Mouse (Mus musculus): Measurements from ENCODE around the gene Epb41l2. TPM values are rescaled to one million over a fixed set of nuclear protein-coding genes. Genes with fewer than 3 reads are reported as not detected.
A peak's percentile ranks its signal among the peaks of the same experiment; 100 is the strongest.

Gene Epb41l2
- polyA plus RNA-seq, 1 experiment from 2014 or later = 90.6 TPM

DNA sequence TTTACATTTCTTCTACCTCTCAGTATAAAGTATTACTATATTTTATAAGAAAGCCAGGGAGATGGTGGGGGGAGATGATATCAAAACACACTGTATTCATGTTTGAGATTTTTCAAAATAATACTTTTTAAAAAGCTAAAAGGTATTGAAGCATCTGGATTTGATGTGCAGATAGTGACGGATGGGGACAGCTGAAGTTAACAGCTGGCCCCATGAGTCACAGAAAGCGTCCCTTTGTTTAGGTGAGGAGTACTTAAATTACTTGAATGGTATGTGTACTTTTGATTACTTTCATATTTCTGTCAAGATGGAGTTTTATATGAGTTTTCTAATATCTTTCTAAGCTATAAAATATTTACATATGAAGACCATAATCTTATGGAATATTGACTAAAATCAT, 112.3 kb downstream of the Epb41l2 start:
- WGBS = 67% methylated on average over 2 of the region's 2 CpGs
- peaks cover 24% of the 10 kb centered on the region for H3K36me3 ChIP-seq
- no peaks in the 10 kb centered on the region for H3K27me3 ChIP-seq
- no peak overlapping the region for H3K4me2 ChIP-seq
- no peaks in the 10 kb centered on the region for H3K4me1 ChIP-seq
- no peaks in the 10 kb centered on the region for H3K9me3 ChIP-seq
- H3K27ac ChIP-seq = no peak overlapping the region
- ATAC-seq (ENCODE audit: borderline replicate concordance, extremely low read depth, low FRiP score, low TSS enrichment) = no peak
- no peak overlapping the region for H3K4me3 ChIP-seq
- H3K9ac ChIP-seq = no peak overlapping the region

GRCm38 (mm10) chr10:25479716-25480115, 120.1 kb downstream of the Epb41l2 start:
- 86% methylated on average over 3 of the region's 3 CpGs for WGBS
- Histone ChIP-seq H3K27me3 (no peaks in the 10 kb centered on the region), H3K9me3 (no peaks in the 10 kb centered on the region), H3K4me3 (no peak overlapping the region), H3K27ac (no peak overlapping the region), H3K36me3 (peaks cover 16% of the 10 kb centered on the region; the same call in 1 of the 2 replicates), H3K4me2 (no peak overlapping the region), H3K4me1 (no peaks in the 10 kb centered on the region), H3K9ac (no peak overlapping the region)
- ATAC-seq (ENCODE audit: borderline replicate concordance, extremely low read depth, low FRiP score, low TSS enrichment) = no peak

GRCm38 (mm10) chr10:25482791-25483190, 123.2 kb downstream of the Epb41l2 start:
- no peak overlapping the region for H3K4me3 ChIP-seq
- WGBS = 60% methylated on average over 5 of the region's 5 CpGs
- H3K9ac ChIP-seq = no peak overlapping the region
- ATAC-seq (ENCODE audit: borderline replicate concordance, extremely low read depth, low FRiP score, low TSS enrichment) = no peak
- no peaks in the 10 kb centered on the region for H3K4me1 ChIP-seq
- no peak overlapping the region for H3K4me2 ChIP-seq
- H3K36me3 ChIP-seq = peaks cover 16% of the 10 kb centered on the region; the same call in 1 of the 2 replicates
- H3K27ac ChIP-seq = no peak overlapping the region
- no peaks in the 10 kb centered on the region for H3K27me3 ChIP-seq
- H3K9me3 ChIP-seq = no peaks in the 10 kb centered on the region

DNA sequence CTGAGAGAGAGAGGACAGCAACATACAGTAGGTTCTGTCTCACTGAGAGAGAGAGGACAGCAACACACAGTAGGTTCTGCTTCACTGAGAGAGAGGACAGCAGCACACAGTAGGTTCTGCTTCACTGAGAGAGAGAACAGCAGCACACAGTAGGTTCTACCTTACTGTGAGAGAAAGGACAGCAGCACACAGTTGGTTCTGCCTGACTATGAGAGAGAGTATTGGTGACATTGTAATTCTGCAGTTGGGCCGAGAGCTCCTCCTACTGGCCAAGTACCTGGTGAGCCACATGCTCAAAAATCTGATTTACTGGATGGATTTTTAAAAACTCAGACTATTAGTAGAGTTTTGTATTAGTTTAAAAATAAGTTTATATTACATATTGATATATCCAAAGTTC, 128.9 kb downstream of the Epb41l2 start:
- Histone ChIP-seq H3K27me3 (no peaks in the 10 kb centered on the region), H3K4me3 (no peak overlapping the region), H3K9me3 (no peaks in the 10 kb centered on the region), H3K36me3 (peaks cover 15% of the 10 kb centered on the region), H3K4me1 (no peaks in the 10 kb centered on the region), H3K4me2 (no peak overlapping the region), H3K9ac (no peak overlapping the region), H3K27ac (no peak overlapping the region)
- peak; percentile 49; the same call in 1 of the 2 replicates for ATAC-seq (ENCODE audit: borderline replicate concordance, extremely low read depth, low FRiP score, low TSS enrichment)
- 3% methylated on average over 1 of the region's 1 CpGs for WGBS

GRCm38 (mm10) chr10:25499323-25500071, 139.9 kb downstream of the Epb41l2 start:
- ATAC-seq (ENCODE audit: borderline replicate concordance, extremely low read depth, low FRiP score, low TSS enrichment) = no peak
- Histone ChIP-seq H3K27me3 (no peaks in the 10 kb centered on the region), H3K9me3 (no peaks in the 10 kb centered on the region), H3K4me2 (no peak overlapping the region), H3K4me3 (no peak overlapping the region), H3K36me3 (peaks cover 11% of the 10 kb centered on the region; the same call in 1 of the 2 replicates), H3K27ac (no peak overlapping the region), H3K4me1 (no peaks in the 10 kb centered on the region), H3K9ac (no peak overlapping the region)
- WGBS = 64% methylated on average over 10 of the region's 10 CpGs

- Histone ChIP-seq H3K9me3 (no peaks in the 10 kb centered on the region), H3K4me2 (no peak overlapping the region), H3K36me3 (peaks cover 23% of the 10 kb centered on the region; the same call in 1 of the 2 replicates), H3K4me1 (no peaks in the 10 kb centered on the region), H3K9ac (no peak overlapping the region), H3K27me3 (no peaks in the 10 kb centered on the region), H3K27ac (no peak overlapping the region), H3K4me3 (no peak overlapping the region)
- 46% methylated on average over 5 of the region's 5 CpGs for WGBS
- no peak for ATAC-seq (ENCODE audit: borderline replicate concordance, extremely low read depth, low FRiP score, low TSS enrichment)
Observed at GRCm38 (mm10) chr10:25503250-25503649, 143.7 kb downstream of the Epb41l2 start.

- H3K27me3 ChIP-seq = no peaks in the 10 kb centered on the region
Observed at GRCm38 (mm10) chr10:25513821-25514220, 154.2 kb downstream of the Epb41l2 start.

DNA sequence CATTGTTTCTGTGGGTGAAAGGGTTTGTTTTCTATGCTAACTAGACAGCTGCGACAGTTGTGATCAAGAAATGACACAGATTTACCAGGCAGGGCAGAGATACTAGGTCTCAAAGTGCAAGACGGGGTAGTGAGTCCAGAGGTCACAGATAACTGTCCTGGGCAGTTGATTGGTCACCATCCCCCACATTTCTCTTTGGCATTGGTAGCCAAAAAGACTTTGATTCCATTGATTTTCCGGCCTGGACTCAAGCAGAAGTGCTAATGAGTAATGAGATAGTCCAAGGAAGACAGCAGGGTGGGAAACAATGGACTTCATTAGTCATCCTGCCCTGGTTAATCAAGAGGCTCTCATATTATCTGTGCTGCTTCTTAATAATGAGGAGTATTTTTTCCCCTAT, 160.4 kb downstream of the Epb41l2 start:
- ATAC-seq (ENCODE audit: borderline replicate concordance, extremely low read depth, low FRiP score, low TSS enrichment) = no peak
- no peak overlapping the region for H3K27ac ChIP-seq
- WGBS = 64% methylated on average over 3 of the region's 3 CpGs

More at GRCm38 (mm10) chr10:25513821-25514220, 154.2 kb downstream of the Epb41l2 start:
- H3K36me3 ChIP-seq = peaks cover 39% of the 10 kb centered on the region
- WGBS = 58% methylated on average over 1 of the region's 1 CpGs
- no peak overlapping the region for H3K27ac ChIP-seq
- H3K4me1 ChIP-seq = no peaks in the 10 kb centered on the region
- H3K9me3 ChIP-seq = no peaks in the 10 kb centered on the region
- H3K4me3 ChIP-seq = no peak overlapping the region
- H3K9ac ChIP-seq = no peak overlapping the region
- no peak overlapping the region for H3K4me2 ChIP-seq
- ATAC-seq (ENCODE audit: borderline replicate concordance, extremely low read depth, low FRiP score, low TSS enrichment) = no peak

DNA sequence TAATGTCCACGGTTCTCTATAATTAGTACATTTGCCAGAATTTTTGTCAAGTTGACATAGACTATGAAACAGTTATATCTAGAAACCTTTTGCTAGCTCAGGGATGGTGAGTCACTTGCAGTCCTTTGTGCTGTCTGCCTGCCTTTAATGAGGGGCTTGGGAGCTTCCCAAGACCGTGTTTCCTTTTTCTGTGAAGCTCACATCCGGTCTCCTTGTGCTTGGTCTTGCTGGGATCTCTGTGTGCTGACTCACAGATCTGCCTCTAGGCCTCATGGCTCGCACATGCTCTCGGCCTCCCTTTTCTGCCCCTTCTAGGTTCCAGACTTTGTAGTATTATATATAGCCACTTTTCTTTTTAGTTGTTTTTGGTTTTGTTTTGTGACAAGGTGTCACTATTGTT, 160.8 kb downstream of the Epb41l2 start:
- Histone ChIP-seq H3K4me2 (no peak overlapping the region), H3K9me3 (no peaks in the 10 kb centered on the region), H3K9ac (no peak overlapping the region), H3K27ac (no peak overlapping the region), H3K4me3 (no peak overlapping the region), H3K4me1 (no peaks in the 10 kb centered on the region), H3K36me3 (peaks cover 17% of the 10 kb centered on the region), H3K27me3 (no peaks in the 10 kb centered on the region)
- 82% methylated on average over 5 of the region's 5 CpGs for WGBS
- ATAC-seq (ENCODE audit: borderline replicate concordance, extremely low read depth, low FRiP score, low TSS enrichment) = no peak

More for the DNA sequence above, 160.4 kb downstream of the Epb41l2 start:
- Histone ChIP-seq H3K4me3 (no peak overlapping the region), H3K4me1 (no peaks in the 10 kb centered on the region), H3K9me3 (no peaks in the 10 kb centered on the region), H3K9ac (no peak overlapping the region), H3K36me3 (peaks cover 22% of the 10 kb centered on the region), H3K27me3 (no peaks in the 10 kb centered on the region), H3K4me2 (no peak overlapping the region)

DNA sequence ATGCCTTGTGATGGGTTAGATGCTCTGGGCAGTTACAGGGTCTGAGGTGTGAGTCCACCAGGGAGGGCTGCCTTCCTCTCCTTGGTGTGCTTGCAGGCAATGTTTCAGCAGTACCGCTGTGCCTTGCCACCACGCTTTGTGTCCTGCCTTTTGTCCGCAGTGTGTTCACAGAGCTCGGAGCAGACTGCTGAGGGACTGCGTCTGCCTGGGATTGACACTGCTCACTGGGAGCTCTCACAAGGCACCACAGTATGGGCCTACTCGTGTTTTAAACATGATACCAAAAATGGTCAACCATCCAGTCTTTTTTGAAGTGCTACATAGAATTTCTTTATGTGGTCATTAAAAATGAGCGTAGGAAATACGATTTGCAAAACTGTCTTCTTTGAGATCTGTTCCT, 164.1 kb downstream of the Epb41l2 start:
- Histone ChIP-seq H3K4me3 (no peak overlapping the region), H3K4me2 (no peak overlapping the region), H3K36me3 (peaks cover 6% of the 10 kb centered on the region; the same call in 1 of the 2 replicates), H3K4me1 (no peaks in the 10 kb centered on the region), H3K27me3 (no peaks in the 10 kb centered on the region), H3K27ac (no peak overlapping the region), H3K9me3 (no peaks in the 10 kb centered on the region), H3K9ac (no peak overlapping the region)
- 91% methylated on average over 8 of the region's 8 CpGs for WGBS
- ATAC-seq (ENCODE audit: borderline replicate concordance, extremely low read depth, low FRiP score, low TSS enrichment) = no peak

- no peak for ATAC-seq (ENCODE audit: borderline replicate concordance, extremely low read depth, low FRiP score, low TSS enrichment)
- Histone ChIP-seq H3K9me3 (no peaks in the 10 kb centered on the region), H3K27ac (no peak overlapping the region), H3K4me2 (no peak overlapping the region), H3K4me1 (no peaks in the 10 kb centered on the region), H3K9ac (no peak overlapping the region), H3K4me3 (no peak overlapping the region), H3K27me3 (no peaks in the 10 kb centered on the region), H3K36me3 (peaks cover 6% of the 10 kb centered on the region; the same call in 1 of the 2 replicates)
- WGBS = 59% methylated on average over 4 of the region's 4 CpGs
Observed at GRCm38 (mm10) chr10:25526156-25526555, 166.6 kb downstream of the Epb41l2 start.

DNA sequence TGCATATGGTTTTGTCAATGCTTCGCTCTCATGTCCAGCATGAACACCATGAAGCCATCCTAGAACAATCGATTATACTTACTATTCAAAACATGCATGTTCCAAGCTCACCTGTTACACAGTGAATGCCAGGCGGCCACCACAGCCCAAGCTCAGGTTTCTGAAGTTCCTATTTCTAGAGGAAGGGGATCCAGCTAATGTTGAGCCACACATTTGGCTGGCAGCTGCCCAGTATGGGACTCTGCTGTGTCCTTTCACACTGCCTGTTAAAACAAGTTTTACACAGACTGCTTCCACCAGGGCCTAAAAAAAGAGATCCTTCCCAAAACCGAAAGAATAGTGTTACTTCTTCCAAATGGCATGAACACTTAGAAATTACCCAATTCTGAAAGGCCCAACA, 167.0 kb downstream of the Epb41l2 start:
- H3K4me2 ChIP-seq = no peak overlapping the region
- peaks cover 2% of the 10 kb centered on the region for H3K4me1 ChIP-seq
- no peak overlapping the region for H3K27ac ChIP-seq
- no peak overlapping the region for H3K4me3 ChIP-seq
- no peak for ATAC-seq (ENCODE audit: borderline replicate concordance, extremely low read depth, low FRiP score, low TSS enrichment)
- H3K36me3 ChIP-seq = peaks cover 6% of the 10 kb centered on the region; the same call in 1 of the 2 replicates
- H3K9me3 ChIP-seq = no peaks in the 10 kb centered on the region
- H3K9ac ChIP-seq = no peak overlapping the region
- WGBS = 77% methylated on average over 4 of the region's 4 CpGs
- no peaks in the 10 kb centered on the region for H3K27me3 ChIP-seq
